Mouse (Mus musculus): ENCODE measurements around the gene Usp54.

DNA sequence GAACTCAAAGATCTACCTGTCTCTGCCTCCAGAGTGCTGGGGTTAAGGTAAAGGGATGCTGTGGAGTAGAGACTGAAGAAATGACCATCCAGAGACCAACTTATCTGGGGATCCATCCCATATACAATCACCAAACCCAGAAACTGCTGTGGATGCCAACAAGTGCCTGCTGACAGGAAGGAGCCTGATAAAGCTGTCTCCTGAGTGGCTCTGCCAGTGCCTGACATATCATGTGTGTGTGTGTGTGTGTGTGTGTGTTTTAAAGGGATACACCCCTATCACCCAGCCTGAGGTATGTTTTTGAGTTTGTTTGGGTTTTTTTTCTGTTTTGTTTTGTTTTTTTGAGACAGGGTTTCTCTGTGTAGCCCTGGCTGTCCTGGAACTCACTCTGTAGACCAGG is 5.5 kb upstream of the Usp54 start:
- TF ChIP-seq CTCF (conservative IDR thresholded peaks at IDR 0.05 in 1 of 2, IDR thresholded peaks at IDR 0.05 in 1 of 2; ENCODE audit: low read depth in 2 of 2, low read length in 2 of 2) (no peak), CHD2 (IDR thresholded peaks at IDR 0.05; ENCODE audit: low read length) (no peak), TBP (conservative IDR thresholded peaks at IDR 0.05; ENCODE audit: low read depth, low read length) (no peak), CHD1 (IDR thresholded peaks at IDR 0.05; ENCODE audit: low read depth, low read length) (no peak), POLR2AphosphoS2 (IDR thresholded peaks at IDR 0.05; ENCODE audit: low read depth, low read length) (no peak), POLR2A (IDR thresholded peaks at IDR 0.05; ENCODE audit: low read depth, low read length) (no peak)

All from CH12.LX (cell line).